Mouse (Mus musculus): ENCODE results near the gene Stap2.

Stap2 gene

DNA sequence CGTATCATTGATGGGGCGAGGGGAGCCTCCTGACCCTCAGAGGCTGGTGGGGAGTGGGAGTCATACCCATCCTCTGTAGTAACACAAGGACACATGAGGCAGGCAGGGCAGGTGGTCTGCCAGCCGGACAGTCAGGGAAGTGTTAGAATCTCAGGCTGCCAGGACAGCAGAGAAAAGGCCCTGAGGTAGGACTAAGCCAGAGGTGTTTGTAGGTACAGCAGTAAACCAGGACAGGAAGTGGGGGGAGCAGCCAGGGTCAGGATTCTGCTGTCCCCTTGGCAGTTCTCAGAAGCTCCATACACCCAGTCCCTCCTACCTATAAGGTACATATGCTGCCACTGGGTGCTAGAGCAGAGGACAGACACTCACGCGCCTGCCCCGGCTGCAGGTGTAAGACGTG, 43.8 kb downstream of the Stap2 start:
- in situ Hi-C loops (cut with MboI, MseI): no loop called here

DNA sequence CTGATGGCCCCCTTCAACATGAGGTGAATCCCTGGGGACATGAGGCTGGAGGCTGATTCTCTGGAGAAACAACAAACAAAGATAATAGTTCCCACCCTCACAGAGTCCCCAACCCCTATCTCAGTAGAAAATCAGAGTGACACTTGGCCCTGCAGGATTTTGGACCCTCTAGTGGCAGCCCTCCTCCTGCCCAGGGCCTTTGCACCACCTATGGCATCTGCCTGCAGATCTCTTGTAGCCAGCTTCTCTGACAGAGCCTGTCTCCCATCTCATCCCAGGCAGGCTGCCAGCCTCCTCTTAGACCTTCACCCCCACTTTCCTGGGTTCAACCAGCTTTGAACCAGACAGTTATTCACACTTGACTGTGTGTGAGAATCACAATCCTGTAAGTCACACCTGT, 44.6 kb downstream of the Stap2 start:
- in situ Hi-C loops (cut with MboI, MseI): no loop called here

DNA sequence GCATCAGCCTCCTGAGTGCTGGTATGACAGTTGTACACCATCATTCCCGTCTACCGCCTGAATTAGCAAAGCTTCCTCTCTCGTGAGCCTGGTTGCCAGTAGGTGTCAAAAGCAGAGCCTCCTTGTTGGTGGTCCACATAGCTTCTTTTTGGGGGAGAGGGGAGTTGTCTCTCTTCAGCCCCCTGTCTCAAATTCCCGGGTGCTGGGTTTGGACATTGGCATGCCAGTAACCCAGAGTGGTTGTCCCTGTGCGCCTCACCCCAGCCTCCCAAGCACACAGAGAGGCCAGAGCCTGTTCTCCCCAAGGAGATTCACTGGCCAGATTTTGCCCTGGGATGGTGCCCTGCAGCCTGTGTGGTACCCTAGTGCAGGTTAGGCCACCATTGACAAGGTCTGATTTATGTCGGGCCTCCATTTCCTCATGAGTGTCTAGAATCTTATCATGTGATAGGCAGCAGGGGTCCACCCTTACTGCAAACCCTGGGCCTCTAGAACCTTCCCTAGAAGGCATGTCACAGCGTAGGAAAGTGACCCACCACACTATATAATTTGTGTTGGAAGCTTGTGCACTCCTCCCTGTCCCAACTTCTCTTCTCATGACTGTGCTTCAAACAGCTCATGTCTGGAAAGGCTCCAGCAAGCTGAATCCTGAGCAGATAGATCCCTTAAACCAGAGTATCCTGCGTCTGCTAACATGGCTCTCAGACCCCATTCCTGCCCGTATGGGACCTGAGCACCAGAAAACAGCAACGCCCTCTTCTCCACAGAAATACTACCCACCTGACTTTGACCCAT, 45.2 kb downstream of the Stap2 start:
- in situ Hi-C loops (cut with MboI, MseI): no loop called here

DNA sequence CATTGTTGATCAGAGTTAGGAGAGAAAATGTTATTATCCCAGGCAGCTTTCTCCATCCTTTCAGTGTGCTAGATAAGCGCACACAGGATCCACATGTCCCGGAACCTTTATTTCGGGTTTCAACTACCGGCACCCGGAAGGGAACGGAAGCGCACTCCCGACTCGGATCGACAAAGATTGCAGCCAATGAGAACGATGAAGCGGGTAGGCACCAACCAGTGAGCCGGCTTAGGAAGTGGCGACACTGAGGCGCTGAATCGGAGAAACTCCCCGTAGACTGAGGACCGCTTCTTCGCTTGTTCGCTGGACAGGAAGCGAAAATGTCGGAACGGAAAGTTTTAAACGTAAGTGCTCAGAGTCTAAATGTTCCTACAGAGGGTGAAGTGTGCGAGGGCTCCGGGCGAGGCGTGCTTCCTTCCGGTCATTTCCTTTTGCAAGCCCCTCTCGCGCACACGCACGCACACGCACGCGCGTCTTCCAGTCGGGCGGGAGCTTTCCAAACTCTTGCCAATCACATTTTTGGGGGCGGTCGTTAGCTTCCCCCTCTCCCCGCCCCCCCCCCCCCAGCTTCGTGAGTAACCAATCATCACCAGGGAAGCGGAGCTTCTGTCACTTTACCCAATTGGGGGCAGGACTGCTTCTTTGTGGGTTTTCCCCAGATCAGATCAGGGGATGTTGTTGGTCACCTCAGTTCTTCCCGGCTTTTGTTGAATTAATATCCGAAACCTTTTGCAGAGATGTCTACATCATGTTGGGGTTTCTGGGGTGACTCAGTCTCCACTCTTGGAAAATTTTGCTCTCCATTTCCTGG, 46.3 kb downstream of the Stap2 start, which contains the start of gene Yju2:
Yju2 (plus strand) TSS at position 182 of the 811 bp plus-strand sequence.
- in situ Hi-C loops (cut with MboI, MseI): no loop called here

DNA sequence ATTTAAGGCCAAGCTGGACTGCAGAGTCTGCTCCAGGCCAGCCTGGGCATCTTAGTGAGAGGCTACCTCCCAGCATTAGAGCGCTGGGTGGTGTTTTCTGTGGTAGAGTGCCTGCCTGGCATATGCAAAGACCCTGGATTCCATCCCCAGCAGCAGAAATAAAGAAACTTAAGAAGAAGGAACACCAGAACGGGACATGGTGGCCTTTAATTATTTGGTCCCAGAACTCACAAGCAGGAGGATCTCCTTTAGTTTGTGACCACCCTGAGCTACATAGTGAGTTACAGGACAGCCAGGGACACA, 46.8 kb downstream of the Stap2 start:
- in situ Hi-C loops (cut with MboI, MseI): no loop called here

DNA sequence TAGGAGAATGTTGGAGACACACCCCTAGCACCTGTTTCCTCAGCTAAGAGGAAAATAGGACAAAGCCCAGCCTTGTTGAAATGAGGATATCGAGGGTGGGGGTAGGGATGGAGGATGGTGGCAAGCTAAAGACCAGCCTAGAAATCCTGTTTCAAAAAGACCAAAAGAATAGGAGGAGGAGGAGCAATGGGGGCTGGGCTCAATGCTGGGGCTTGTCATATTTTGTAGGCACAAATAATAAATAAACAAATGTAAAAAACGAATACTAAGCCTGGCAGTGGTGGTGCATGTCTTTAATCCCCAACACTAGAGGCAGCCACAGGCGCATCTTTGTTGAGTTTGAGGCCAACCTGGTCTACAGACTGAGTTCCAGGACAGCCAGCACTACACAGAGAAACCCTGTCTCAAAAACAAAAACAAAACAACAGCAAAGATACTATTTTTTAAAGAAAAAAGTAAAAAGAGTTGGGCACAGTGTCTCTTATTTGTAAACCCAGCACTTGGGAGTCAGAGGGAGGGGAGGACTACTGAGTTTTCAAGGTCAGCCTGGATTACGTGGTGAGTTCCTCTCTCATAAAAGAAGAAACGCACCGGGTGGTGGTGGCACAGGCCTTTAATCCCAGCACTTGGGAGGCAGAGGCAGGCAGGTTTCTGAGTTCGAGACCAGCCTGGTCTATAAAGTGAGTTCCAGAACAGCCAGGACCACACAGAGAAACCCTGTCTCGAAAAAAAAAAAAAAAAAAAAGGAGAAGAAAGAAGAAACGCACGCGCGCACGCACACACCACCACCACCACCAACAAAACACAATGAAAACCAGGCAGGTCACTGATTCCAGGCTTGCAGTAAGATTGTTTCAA, 47.4 kb downstream of the Stap2 start:
- in situ Hi-C loops (cut with MboI, MseI): no loop called here

DNA sequence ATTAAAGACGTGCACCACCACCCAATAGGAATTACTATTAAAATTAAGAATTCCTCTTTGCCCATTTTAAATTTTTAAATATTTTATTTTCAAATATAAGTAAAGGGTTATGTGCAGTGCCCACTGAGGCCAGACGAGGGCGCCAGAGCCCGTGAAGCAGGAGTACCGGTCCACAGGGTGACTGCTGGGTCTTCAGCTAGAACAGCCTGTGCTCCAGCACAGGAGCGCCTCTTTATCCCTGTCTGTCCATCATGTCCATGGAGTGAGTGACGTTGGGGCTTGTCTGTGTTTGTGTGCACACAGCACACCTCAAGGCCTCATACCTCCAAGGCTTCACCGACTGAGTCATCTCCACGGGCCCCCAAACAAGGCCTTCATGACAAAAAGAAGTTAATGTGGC, 48.2 kb downstream of the Stap2 start:
- in situ Hi-C loops (cut with MboI, MseI): no loop called here

DNA sequence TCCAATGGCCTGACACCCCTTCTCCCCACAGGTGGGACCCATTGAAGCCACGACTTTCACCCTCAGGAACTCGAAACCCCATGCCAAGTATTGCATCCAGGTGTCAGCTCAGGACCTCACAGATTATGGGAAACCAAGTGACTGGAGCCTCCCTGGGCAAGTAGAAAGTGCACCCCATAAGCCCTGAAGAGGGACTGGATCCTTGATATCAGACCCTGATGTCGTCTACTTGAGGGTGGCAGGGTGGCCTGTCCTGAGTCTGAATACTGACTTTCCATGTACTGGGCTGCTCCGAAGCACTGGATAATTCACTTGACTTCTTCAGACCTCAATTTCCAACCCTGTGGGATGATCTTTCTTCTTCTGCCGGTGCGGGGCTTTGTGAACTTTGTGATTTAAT, 48.8 kb downstream of the Stap2 start:
- in situ Hi-C loops (cut with MboI, MseI): no loop called here

DNA sequence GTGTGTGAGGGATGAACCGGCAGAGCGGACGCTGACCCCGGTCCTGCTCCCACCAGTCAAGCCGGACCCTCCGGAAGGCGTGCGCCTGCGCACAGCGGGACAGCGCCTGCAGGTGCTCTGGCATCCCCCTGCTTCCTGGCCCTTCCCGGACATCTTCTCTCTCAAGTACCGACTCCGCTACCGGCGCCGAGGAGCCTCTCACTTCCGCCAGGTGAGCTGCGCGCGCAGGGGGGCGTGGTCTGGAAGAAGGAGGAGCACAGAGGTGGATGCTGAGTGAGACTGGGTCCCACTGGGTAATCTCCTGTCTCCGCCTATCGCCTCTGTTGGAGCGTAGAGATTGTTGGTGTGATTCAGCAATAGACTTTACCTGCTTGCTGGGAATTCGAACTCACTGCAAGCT, 49.3 kb downstream of the Stap2 start:
- in situ Hi-C loops (cut with MboI, MseI): no loop called here

DNA sequence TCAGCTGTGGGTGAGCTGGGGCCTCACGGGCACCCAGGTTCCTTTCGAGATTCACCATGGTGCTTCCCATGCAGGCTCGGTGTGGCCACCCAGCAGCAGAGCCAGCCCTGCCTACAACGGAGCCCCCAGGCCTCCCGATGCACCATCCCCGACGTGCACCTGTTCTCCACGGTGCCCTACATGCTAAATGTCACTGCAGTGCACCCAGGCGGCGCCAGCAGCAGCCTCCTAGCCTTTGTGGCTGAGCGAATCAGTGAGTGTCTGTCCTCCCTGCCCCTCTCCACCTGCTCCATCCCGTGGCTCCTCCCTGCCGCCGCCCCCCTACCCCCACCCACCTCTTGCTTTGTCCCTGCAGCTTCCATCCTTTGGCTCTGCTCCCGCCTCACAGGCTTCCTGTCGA, 51.2 kb downstream of the Stap2 start:
- in situ Hi-C loops (cut with MboI, MseI): no loop called here

DNA sequence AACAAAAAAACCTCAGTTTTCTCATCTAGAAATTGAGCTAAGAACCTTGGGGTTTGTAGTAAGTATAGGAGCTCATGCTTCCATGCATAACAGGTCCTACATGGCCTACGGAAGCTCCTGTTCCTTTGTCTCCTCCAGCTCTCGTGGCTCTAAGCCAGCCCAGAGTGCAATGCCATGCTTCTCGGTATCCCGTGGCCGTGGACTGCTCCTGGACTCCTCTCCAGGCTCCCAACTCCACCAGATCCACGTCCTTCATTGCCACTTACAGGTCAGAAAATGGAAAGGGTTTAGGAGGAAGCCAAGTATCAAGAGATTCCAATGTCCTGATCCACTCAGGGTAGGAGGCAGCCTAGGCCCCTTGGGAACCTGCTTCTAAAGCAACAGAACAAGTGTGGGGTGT, 51.6 kb downstream of the Stap2 start:
- in situ Hi-C loops (cut with MboI, MseI): no loop called here

DNA sequence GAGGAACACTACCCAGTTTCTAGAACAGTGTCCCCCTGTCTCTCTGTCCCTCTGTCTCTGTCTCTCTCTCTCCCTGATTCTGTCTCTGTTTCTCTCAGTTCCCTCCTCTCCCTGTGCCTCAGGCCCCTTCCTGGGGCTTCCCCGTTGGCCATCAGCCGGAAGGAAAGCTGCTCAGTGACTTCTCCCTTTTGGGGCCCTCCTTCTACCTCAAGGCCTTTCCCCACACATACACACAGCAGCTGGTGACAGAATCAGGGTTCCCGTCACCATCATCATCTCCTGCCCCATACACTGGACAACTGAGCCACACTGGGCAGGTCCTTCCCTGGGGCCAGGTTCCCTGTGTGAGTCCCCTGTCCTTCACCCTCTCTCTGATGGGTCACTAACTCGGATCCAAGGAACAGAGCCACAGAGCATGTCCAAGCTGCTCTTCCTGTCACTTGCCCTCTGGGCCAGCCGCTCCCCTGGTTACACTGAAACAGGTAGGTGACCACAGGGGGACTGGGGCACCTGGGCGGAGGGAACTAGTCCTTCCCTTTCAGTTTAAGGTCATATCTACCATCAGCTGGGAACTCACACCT, 52.8 kb downstream of the Stap2 start, which contains the start of gene Ebi3:
Ebi3 (plus strand) TSS at position 194 of the 581 bp plus-strand sequence.
- in situ Hi-C loops (cut with MboI, MseI): no loop called here

DNA sequence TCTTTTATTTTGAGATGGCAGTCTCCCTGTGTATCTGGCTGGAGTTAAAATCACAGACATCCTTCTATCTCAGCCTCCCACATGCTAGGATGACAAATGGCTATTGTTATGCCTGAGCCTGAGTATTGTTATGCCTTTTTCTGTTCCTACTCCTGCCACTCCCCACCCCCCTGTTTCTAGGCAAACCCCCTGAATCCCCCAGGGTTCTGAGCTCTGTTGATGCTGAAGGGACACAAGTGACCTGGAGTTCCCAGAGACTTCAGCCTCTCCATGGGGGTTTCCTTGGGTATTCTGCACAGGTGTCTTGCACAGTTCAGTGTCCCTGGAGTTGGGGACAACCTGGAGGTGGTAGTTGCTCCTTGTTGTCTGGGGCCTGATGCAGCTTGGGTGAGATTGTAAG, 53.3 kb downstream of the Stap2 start:
- in situ Hi-C loops (cut with MboI, MseI): no loop called here

DNA sequence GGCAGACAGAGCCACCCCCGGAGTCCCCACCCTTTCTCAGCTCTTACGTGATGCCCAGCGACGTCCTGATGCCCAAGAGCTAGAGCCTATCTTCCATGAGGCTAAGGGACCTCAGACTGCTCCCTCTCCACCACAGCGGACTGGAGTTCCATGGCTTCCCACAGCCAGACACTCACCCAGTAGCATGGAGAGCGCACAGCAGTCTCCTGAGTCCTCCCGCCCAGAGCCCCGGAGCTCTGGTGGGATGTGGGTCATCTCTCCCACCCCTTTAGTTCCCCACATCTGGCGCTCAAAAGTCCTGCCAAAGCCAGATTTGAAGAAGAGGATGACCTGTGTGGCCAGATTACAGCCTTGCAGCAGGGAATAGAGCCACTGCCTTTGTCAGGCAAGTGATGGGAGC, 54.8 kb downstream of the Stap2 start:
- in situ Hi-C loops (cut with MboI, MseI): no loop called here

DNA sequence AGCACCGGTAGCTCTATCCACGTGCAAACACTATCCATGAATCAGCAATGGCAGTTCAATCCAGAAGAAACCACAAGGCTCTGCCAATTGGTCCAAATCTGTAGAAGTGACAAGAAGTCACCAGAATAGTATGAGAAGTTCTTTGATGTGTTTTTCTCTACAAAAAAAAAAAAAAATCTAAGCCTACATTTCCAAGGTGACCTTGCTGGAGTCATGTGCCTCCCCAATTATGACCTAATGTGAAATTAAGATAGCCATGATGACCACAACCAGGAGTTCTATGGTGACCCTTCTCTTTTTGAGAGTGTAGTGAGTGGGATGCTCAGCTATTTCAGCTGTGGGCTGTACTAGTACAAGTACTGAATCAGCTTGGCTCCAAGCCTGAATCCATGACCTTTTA, 56.0 kb downstream of the Stap2 start, which contains the start of gene Zfp119b:
Zfp119b (minus strand) TSS at position 101 of the 400 bp plus-strand sequence.
- in situ Hi-C loops (cut with MboI, MseI): no loop called here

DNA sequence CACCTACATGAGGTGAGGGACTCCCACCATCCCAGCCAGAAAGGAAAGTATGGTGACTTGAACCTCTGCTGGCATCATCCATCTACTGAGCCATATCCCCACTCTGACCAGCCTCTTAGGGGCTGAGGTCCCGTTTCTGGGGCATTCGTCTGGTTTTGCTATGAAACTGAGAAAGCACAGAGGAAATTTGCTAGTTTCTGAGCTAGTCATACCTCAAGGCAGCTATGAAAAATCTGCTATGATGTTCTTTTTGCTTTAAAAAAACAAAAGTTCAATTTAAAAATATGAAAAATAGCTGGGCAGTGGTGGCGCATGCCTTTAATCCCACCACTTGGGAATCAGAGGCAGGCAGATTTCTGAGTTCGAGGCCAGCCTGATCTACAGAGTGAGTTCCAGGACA, 56.7 kb downstream of the Stap2 start:
- in situ Hi-C loops (cut with MboI, MseI): no loop called here
